Mouse (Mus musculus) small intestine, adult 2 months (tissue): ENCODE measurements around the gene Eno3. TPM values are rescaled to one million over a fixed set of nuclear protein-coding genes. Genes with fewer than 3 reads are reported as not detected.

Experiments
- H3K27ac ChIP-seq: fragments of 200-500 bp; 2 replicates; pipeline ENCODE4 v1.5.1; 2012; ENCODE audit warnings: low read depth, low read length, control low read depth, inconsistent platforms; ENCODE audit not compliant: insufficient read depth
- H3K27me3 ChIP-seq: fragments of 200-500 bp; 2 replicates; pipeline ENCODE4 v1.6.1; 2012; ENCODE audit warnings: mild to moderate bottlenecking, moderate library complexity, low read length, inconsistent platforms; ENCODE audit not compliant: control insufficient read depth, insufficient read depth
- H3K36me3 ChIP-seq: fragments of 200-500 bp; 2 replicates; pipeline ENCODE4 v1.6.1; 2012; ENCODE audit warnings: mild to moderate bottlenecking, low read length, control low read depth, inconsistent platforms; ENCODE audit not compliant: control insufficient read depth, insufficient read depth
- H3K4me1 ChIP-seq: fragments of 200-500 bp; 2 replicates; pipeline ENCODE4 v1.6.1; 2012; ENCODE audit warnings: low read length, inconsistent platforms, mixed read lengths; ENCODE audit not compliant: control insufficient read depth, insufficient read depth, insufficient read length
- H3K4me3 ChIP-seq: fragments of 200-500 bp; 2 replicates; pipeline ENCODE4 v1.5.1; 2012; ENCODE audit warnings: low read depth, mild to moderate bottlenecking, control low read depth, inconsistent platforms, low read length, moderate library complexity
- CTCF ChIP-seq: fragments of 200-500 bp; IDR thresholded peaks from 2 replicates; pipeline ENCODE4 v1.5.1; 2012; ENCODE audit warnings: low read depth, mild to moderate bottlenecking, control low read depth, inconsistent platforms, low read length, moderate library complexity, mixed read lengths; ENCODE audit not compliant: insufficient replicate concordance, insufficient read length; ENCODE audit errors: extremely low read depth
- POLR2A ChIP-seq: fragments of 200-500 bp; IDR thresholded peaks from 2 replicates; pipeline ENCODE4 v1.6.1; 2012; ENCODE audit warnings: low read depth, mild to moderate bottlenecking, control low read depth, inconsistent platforms, low read length, moderate library complexity
- WGBS: fragments of 180-500 bp; shearing (Covaris S2); methylation state at CpG from one replicate; pipeline ENCODE4 v1.1.7; 2018; 5-methylcytosine and 5-hydroxymethylcytosine counted together
- polyA plus RNA-seq: library from polyadenylated mRNA; depleted of rRNA; stranded (reverse); fragments of >200 nt; gene quantifications from 2 replicates; pipeline ENCODE4 v1.2.3, GENCODE M21; 2012; rRNA removed

Gene Eno3
- polyA plus RNA-seq, 1 experiment: 12.7 TPM

GRCm38 (mm10) chr11:70702781-70703180 lies 45.8 kb downstream of the Eno3 start:
- Histone ChIP-seq H3K4me3 (no peak overlapping the region), H3K36me3 (peaks cover 49% of the 10 kb centered on the region), H3K4me1 (peaks cover 12% of the 10 kb centered on the region), H3K27me3 (no peaks in the 10 kb centered on the region), H3K27ac (no peak overlapping the region)
- TF ChIP-seq CTCF: no peak
- no peak for TF ChIP-seq POLR2A
- WGBS: 77% methylated on average over 6 of the region's 6 CpGs

- Histone ChIP-seq H3K27ac (no peak overlapping the region), H3K4me3 (no peak overlapping the region), H3K4me1 (peaks cover 9% of the 10 kb centered on the region; the same call in 1 of the 2 replicates), H3K36me3 (peaks cover 79% of the 10 kb centered on the region), H3K27me3 (no peaks in the 10 kb centered on the region)
- no peak for TF ChIP-seq POLR2A
- no peak for TF ChIP-seq CTCF
- 65% methylated on average over 3 of the region's 3 CpGs for WGBS
These were observed 49.1 kb downstream of the Eno3 start for GRCm38 (mm10) chr11:70706127-70706526.

- Histone ChIP-seq H3K36me3 (peaks cover 73% of the 10 kb centered on the region), H3K27me3 (no peaks in the 10 kb centered on the region), H3K4me3 (no peak overlapping the region), H3K4me1 (peaks cover 2% of the 10 kb centered on the region; the same call in 1 of the 2 replicates), H3K27ac (no peak overlapping the region)
- WGBS: 92% methylated on average over 10 of the region's 10 CpGs
- no peak for TF ChIP-seq POLR2A
- TF ChIP-seq CTCF: no peak
These were observed 54.0 kb downstream of the Eno3 start for GRCm38 (mm10) chr11:70711026-70711425.

Other genes with a start within 250 kb of the Eno3 start
- gene Pelp1, start 247.2 kb upstream of the Eno3 start, polyA plus RNA-seq: 7.5 and 12.2 TPM in 2 replicates
- 15.3 and 23.2 TPM in 2 replicates for gene Arrb2, start 224.6 kb upstream of the Eno3 start, polyA plus RNA-seq
- gene Med11, start 205.3 kb upstream of the Eno3 start, polyA plus RNA-seq: 16.4 and 24.1 TPM in 2 replicates
- 2.5 and 7.1 TPM in 2 replicates for gene Zmynd15, start 197.8 kb upstream of the Eno3 start, polyA plus RNA-seq
- gene Cxcl16, start 197.2 kb upstream of the Eno3 start, polyA plus RNA-seq: 28.1 and 48.0 TPM in 2 replicates
- 331 and 587 TPM in 2 replicates for gene Tm4sf5, start 152.0 kb upstream of the Eno3 start, polyA plus RNA-seq
- gene Vmo1, start 142.6 kb upstream of the Eno3 start, polyA plus RNA-seq: not detected in 2 replicates
- 4.3 and 8.4 TPM in 2 replicates for gene Gltpd2, start 138.0 kb upstream of the Eno3 start, polyA plus RNA-seq
- 146 and 264 TPM in 2 replicates for gene Psmb6, start 131.8 kb upstream of the Eno3 start, polyA plus RNA-seq
- gene Gm40193, start 124.3 kb upstream of the Eno3 start, polyA plus RNA-seq: not detected in 2 replicates
- gene Pld2, start 117.1 kb upstream of the Eno3 start, polyA plus RNA-seq: 11.0 and 24.9 TPM in 2 replicates
- 43.6 and 82.0 TPM in 2 replicates for gene Mink1, start 94.3 kb upstream of the Eno3 start, polyA plus RNA-seq
- not detected in 2 replicates for gene 4930544D05Rik, start 41.4 kb upstream of the Eno3 start, polyA plus RNA-seq
- 0.06 TPM in 1 of 2 replicates, not detected in the other for gene Chrne, start 38.0 kb upstream of the Eno3 start, polyA plus RNA-seq
- gene Gp1ba, start 18.1 kb upstream of the Eno3 start, polyA plus RNA-seq: 0.04 and 0.22 TPM in 2 replicates
- 43.0 and 114 TPM in 2 replicates for gene Rnf167, start 10.0 kb upstream of the Eno3 start, polyA plus RNA-seq
- 109 and 147 TPM in 2 replicates for gene Slc25a11, start 9.7 kb upstream of the Eno3 start, polyA plus RNA-seq
- 2,319 and 5,668 TPM in 2 replicates for gene Pfn1, start 2.6 kb upstream of the Eno3 start, polyA plus RNA-seq
- 21.0 and 36.6 TPM in 2 replicates for gene Spag7, start 12.2 kb downstream of the Eno3 start, polyA plus RNA-seq
- gene Camta2, start 30.9 kb downstream of the Eno3 start, polyA plus RNA-seq: 27.7 and 66.7 TPM in 2 replicates
- 0.38 and 0.79 TPM in 2 replicates for gene Inca1, start 43.0 kb downstream of the Eno3 start, polyA plus RNA-seq
- 33.9 and 87.1 TPM in 2 replicates for gene Kif1c, start 43.3 kb downstream of the Eno3 start, polyA plus RNA-seq
- gene Zfp3, start 107.0 kb downstream of the Eno3 start, polyA plus RNA-seq: 0.61 and 0.72 TPM in 2 replicates
- gene Scimp, start 155.4 kb downstream of the Eno3 start, polyA plus RNA-seq: 0.70 and 0.94 TPM in 2 replicates
- gene Rabep1, start 187.6 kb downstream of the Eno3 start, polyA plus RNA-seq: 1.1 and 1.7 TPM in 2 replicates